Mouse (Mus musculus) heart, embryonic 16.5 days (tissue): ENCODE measurements around the gene Cntnap2. TPM values are rescaled to one million over a fixed set of nuclear protein-coding genes. Genes with fewer than 3 reads are reported as not detected.
"Not testable (repeated sequence)": the region's sequence is repeated elsewhere in the genome, so short reads cannot be mapped to it uniquely, and the experiment has no call there.

Experiments
- ATAC-seq: fragments of 200-750 bp; cut with Nextera tagmentation; replicated peaks from 2 replicates; pipeline ENCODE4 v1.8.0; 2017; ENCODE audit warnings: moderate number of reproducible peaks; ENCODE audit not compliant: insufficient read depth, low FRiP score; ENCODE audit errors: extremely low read depth
- H3K27ac ChIP-seq: fragments of 300-500 bp; sonication (generic); 2 replicates; pipeline ENCODE4 v1.5.1; 2014; ENCODE audit warnings: mild to moderate bottlenecking, low read length, control low read depth, moderate library complexity
- H3K27me3 ChIP-seq: fragments of 300-500 bp; sonication (generic); 2 replicates; pipeline ENCODE4 v1.6.1; 2014; ENCODE audit warnings: low read length, mixed read lengths; ENCODE audit not compliant: control insufficient read depth, insufficient read depth
- H3K36me3 ChIP-seq: fragments of 300-500 bp; sonication (generic); 2 replicates; pipeline ENCODE4 v1.6.1; 2014; ENCODE audit not compliant: control insufficient read depth, insufficient read depth
- H3K4me1 ChIP-seq: fragments of 300-500 bp; sonication (generic); 2 replicates; pipeline ENCODE4 v1.6.1; 2014; ENCODE audit warnings: low read length, mixed read lengths; ENCODE audit not compliant: control insufficient read depth, insufficient read depth
- H3K4me2 ChIP-seq: fragments of 300-500 bp; sonication (generic); 2 replicates; pipeline ENCODE4 v1.6.1; 2014; ENCODE audit warnings: low read depth, mild to moderate bottlenecking, control low read depth, low read length
- H3K4me3 ChIP-seq: fragments of 300-500 bp; sonication (generic); 2 replicates; pipeline ENCODE4 v1.5.1; 2014; ENCODE audit warnings: mild to moderate bottlenecking, control low read depth, low read length
- H3K9ac ChIP-seq: fragments of 300-500 bp; sonication (generic); 2 replicates; pipeline ENCODE4 v1.6.1; 2014; ENCODE audit warnings: low read length, control low read depth
- H3K9me3 ChIP-seq: fragments of 300-500 bp; sonication (generic); replicated peaks from 2 replicates; pipeline ENCODE4 v1.6.1; 2016; ENCODE audit warnings: low read length; ENCODE audit not compliant: control insufficient read depth
- WGBS: fragments of 180-500 bp; shearing (Covaris S2); extraction: QIAGEN DNeasy Blood & Tissue Kit; methylation state at CpG from one replicate; pipeline ENCODE4 v1.1.7; 2014; 5-methylcytosine and 5-hydroxymethylcytosine counted together
- polyA plus RNA-seq: library from polyadenylated mRNA; unstranded; fragments of >200 nt; fragmentation: Nextera tagmentation; extraction: Ambion mirVana; gene quantifications from 2 replicates; pipeline ENCODE4 v1.2.1, GENCODE M21; 2015

Cntnap2 gene
- polyA plus RNA-seq, 1 experiment from 2014 or later, result 0.46 TPM

- Histone ChIP-seq H3K4me3 (no peak overlapping the region), H3K36me3 (no peaks in the 10 kb centered on the region), H3K4me1 (no peaks in the 10 kb centered on the region), H3K4me2 (no peak overlapping the region), H3K27ac (no peak overlapping the region), H3K27me3 (no peaks in the 10 kb centered on the region), H3K9me3 (peaks cover 3% of the 10 kb centered on the region; the same call in 1 of the 2 replicates), H3K9ac (no peak overlapping the region)
- no peak for ATAC-seq
Measured at GRCm38 (mm10) chr6:47197570-47197969, 2138.4 kb downstream of the Cntnap2 start.

- Histone ChIP-seq H3K27me3 (no peaks in the 10 kb centered on the region), H3K4me3 (no peak overlapping the region), H3K27ac (no peak overlapping the region), H3K36me3 (no peaks in the 10 kb centered on the region), H3K9me3 (peaks cover 3% of the 10 kb centered on the region; the same call in 1 of the 2 replicates), H3K4me2 (no peak overlapping the region), H3K9ac (no peak overlapping the region), H3K4me1 (no peaks in the 10 kb centered on the region)
- ATAC-seq, result no peak
Measured at GRCm38 (mm10) chr6:47200671-47201070, 2141.5 kb downstream of the Cntnap2 start.

GRCm38 (mm10) chr6:47208031-47208430, 2148.9 kb downstream of the Cntnap2 start:
- Histone ChIP-seq H3K27ac (no peak overlapping the region), H3K9me3 (no peaks in the 10 kb centered on the region), H3K36me3 (no peaks in the 10 kb centered on the region), H3K27me3 (no peaks in the 10 kb centered on the region), H3K4me3 (no peak overlapping the region), H3K4me1 (no peaks in the 10 kb centered on the region), H3K9ac (no peak overlapping the region), H3K4me2 (no peak overlapping the region)
- ATAC-seq, result no peak
- 51% methylated on average over 1 of the region's 1 CpGs for WGBS

- Histone ChIP-seq H3K36me3 (no peaks in the 10 kb centered on the region), H3K4me3 (no peak overlapping the region), H3K27ac (no peak overlapping the region), H3K9ac (no peak overlapping the region), H3K9me3 (no peaks in the 10 kb centered on the region), H3K4me2 (no peak overlapping the region), H3K27me3 (no peaks in the 10 kb centered on the region), H3K4me1 (no peaks in the 10 kb centered on the region)
- ATAC-seq, result no peak
Measured at GRCm38 (mm10) chr6:47214731-47215130, 2155.6 kb downstream of the Cntnap2 start.

GRCm38 (mm10) chr6:47223578-47223977, 2164.4 kb downstream of the Cntnap2 start:
- not testable (repeated sequence) for H3K27ac ChIP-seq, H3K36me3 ChIP-seq, H3K4me1 ChIP-seq, H3K9me3 ChIP-seq, H3K4me3 ChIP-seq, H3K4me2 ChIP-seq, ATAC-seq, H3K9ac ChIP-seq, H3K27me3 ChIP-seq
- 64% methylated on average over 1 of the region's 1 CpGs for WGBS

- H3K36me3 ChIP-seq, H3K9me3 ChIP-seq, H3K9ac ChIP-seq, H3K4me1 ChIP-seq, H3K27me3 ChIP-seq, H3K27ac ChIP-seq, H3K4me2 ChIP-seq, H3K4me3 ChIP-seq, ATAC-seq: not testable (repeated sequence)
- 70% methylated on average over 3 of the region's 3 CpGs for WGBS
Measured at GRCm38 (mm10) chr6:47225391-47225790, 2166.2 kb downstream of the Cntnap2 start.

GRCm38 (mm10) chr6:47227601-47228000, 2168.4 kb downstream of the Cntnap2 start:
- Histone ChIP-seq H3K27me3 (no peaks in the 10 kb centered on the region), H3K36me3 (no peaks in the 10 kb centered on the region), H3K27ac (no peak overlapping the region), H3K9ac (no peak overlapping the region), H3K4me2 (no peak overlapping the region), H3K9me3 (no peaks in the 10 kb centered on the region), H3K4me1 (peaks cover 2% of the 10 kb centered on the region; the same call in 1 of the 2 replicates), H3K4me3 (no peak overlapping the region)
- no peak for ATAC-seq
- WGBS, result 60% methylated on average over 3 of the region's 3 CpGs

GRCm38 (mm10) chr6:47228676-47229317, 2169.6 kb downstream of the Cntnap2 start:
- H3K9me3 ChIP-seq, result no peaks in the 10 kb centered on the region
- no peak overlapping the region for H3K4me2 ChIP-seq
- peaks cover 2% of the 10 kb centered on the region; the same call in 1 of the 2 replicates for H3K4me1 ChIP-seq
- no peak overlapping the region for H3K9ac ChIP-seq
- H3K27ac ChIP-seq, result no peak overlapping the region
- WGBS, result 58% methylated on average over 7 of the region's 7 CpGs
- no peak for ATAC-seq
- no peaks in the 10 kb centered on the region for H3K27me3 ChIP-seq
- no peak overlapping the region for H3K4me3 ChIP-seq
- H3K36me3 ChIP-seq, result no peaks in the 10 kb centered on the region

- no peaks in the 10 kb centered on the region for H3K36me3 ChIP-seq
- ATAC-seq, result no peak
Measured at GRCm38 (mm10) chr6:47231513-47231912, 2172.4 kb downstream of the Cntnap2 start.

More at GRCm38 (mm10) chr6:47231513-47231912, 2172.4 kb downstream of the Cntnap2 start:
- Histone ChIP-seq H3K4me1 (no peaks in the 10 kb centered on the region), H3K4me3 (no peak overlapping the region), H3K27ac (no peak overlapping the region), H3K9me3 (no peaks in the 10 kb centered on the region), H3K4me2 (no peak overlapping the region), H3K27me3 (no peaks in the 10 kb centered on the region), H3K9ac (no peak overlapping the region)
- 65% methylated on average over 6 of the region's 6 CpGs for WGBS
